Mouse (Mus musculus): ENCODE results near the gene Dusp10. TPM values are rescaled to one million over a fixed set of nuclear protein-coding genes. Genes with fewer than 3 reads are reported as not detected.

Gene Dusp10
- polyA plus RNA-seq, 1 experiment from 2014 or later = 13.0 TPM

GRCm38 (mm10) chr1:184004311-184004710 is 8.8 kb upstream of the Dusp10 start:
- H3K27me3 ChIP-seq (replicated peaks; ENCODE audit: control insufficient read depth, insufficient read depth, low read length) = no peaks in the 10 kb centered on the region
- H3K27ac ChIP-seq (ENCODE audit: low read depth) = no peak overlapping the region
- H3K9ac ChIP-seq (ENCODE audit: low read length) = no peak overlapping the region
- no peaks in the 10 kb centered on the region for H3K9me3 ChIP-seq (ENCODE audit: control insufficient read depth, low read length)
- 28% methylated on average over 2 of the region's 2 CpGs for WGBS
- H3K4me2 ChIP-seq (ENCODE audit: low read length) = no peak overlapping the region
- no peak for DNase-seq (ENCODE audit: low spot score)
- no peak for ATAC-seq (replicated peaks; ENCODE audit: low FRiP score, low TSS enrichment, low read depth)
- H3K36me3 ChIP-seq (ENCODE audit: control insufficient read depth, insufficient read depth, low read length) = no peaks in the 10 kb centered on the region
- no peak overlapping the region for H3K4me3 ChIP-seq (ENCODE audit: low read depth, low read length)
- H3K4me1 ChIP-seq (replicated peaks; ENCODE audit: control insufficient read depth, insufficient read depth, low read length) = no peaks in the 10 kb centered on the region

GRCm38 (mm10) chr1:184005315-184006058 is 7.6 kb upstream of the Dusp10 start:
- 49% methylated on average over 6 of the region's 6 CpGs for WGBS
- Histone ChIP-seq H3K9me3 (ENCODE audit: control insufficient read depth, low read length) (no peaks in the 10 kb centered on the region), H3K9ac (ENCODE audit: low read length) (no peak overlapping the region), H3K36me3 (ENCODE audit: control insufficient read depth, insufficient read depth, low read length) (no peaks in the 10 kb centered on the region), H3K4me2 (ENCODE audit: low read length) (no peak overlapping the region), H3K4me1 (replicated peaks; ENCODE audit: control insufficient read depth, insufficient read depth, low read length) (no peaks in the 10 kb centered on the region), H3K4me3 (ENCODE audit: low read depth, low read length) (no peak overlapping the region), H3K27ac (ENCODE audit: low read depth) (no peak overlapping the region), H3K27me3 (replicated peaks; ENCODE audit: control insufficient read depth, insufficient read depth, low read length) (no peaks in the 10 kb centered on the region)
- no peak for ATAC-seq (replicated peaks; ENCODE audit: low FRiP score, low TSS enrichment, low read depth)
- DNase-seq (ENCODE audit: low spot score) = no peak

- Histone ChIP-seq H3K4me1 (replicated peaks; ENCODE audit: control insufficient read depth, insufficient read depth, low read length) (no peaks in the 10 kb centered on the region), H3K27ac (ENCODE audit: low read depth) (no peak overlapping the region), H3K4me3 (ENCODE audit: low read depth, low read length) (no peak overlapping the region), H3K9ac (ENCODE audit: low read length) (no peak overlapping the region), H3K36me3 (ENCODE audit: control insufficient read depth, insufficient read depth, low read length) (no peaks in the 10 kb centered on the region), H3K9me3 (ENCODE audit: control insufficient read depth, low read length) (no peaks in the 10 kb centered on the region), H3K4me2 (ENCODE audit: low read length) (no peak overlapping the region), H3K27me3 (replicated peaks; ENCODE audit: control insufficient read depth, insufficient read depth, low read length) (no peaks in the 10 kb centered on the region)
- ATAC-seq (replicated peaks; ENCODE audit: low FRiP score, low TSS enrichment, low read depth) = no peak
- no peak for DNase-seq (ENCODE audit: low spot score)
Measured at GRCm38 (mm10) chr1:184006086-184006485, 7.0 kb upstream of the Dusp10 start.

GRCm38 (mm10) chr1:184011311-184011710 is 1.8 kb upstream of the Dusp10 start:
- Histone ChIP-seq H3K27me3 (replicated peaks; ENCODE audit: control insufficient read depth, insufficient read depth, low read length) (no peaks in the 10 kb centered on the region), H3K4me3 (ENCODE audit: low read depth, low read length) (no peak overlapping the region), H3K4me1 (replicated peaks; ENCODE audit: control insufficient read depth, insufficient read depth, low read length) (no peaks in the 10 kb centered on the region), H3K9ac (ENCODE audit: low read length) (no peak overlapping the region), H3K9me3 (ENCODE audit: control insufficient read depth, low read length) (no peaks in the 10 kb centered on the region), H3K27ac (ENCODE audit: low read depth) (no peak overlapping the region), H3K4me2 (ENCODE audit: low read length) (no peak overlapping the region), H3K36me3 (ENCODE audit: control insufficient read depth, insufficient read depth, low read length) (no peaks in the 10 kb centered on the region)
- 95% methylated on average over 6 of the region's 6 CpGs for WGBS
- DNase-seq (ENCODE audit: low spot score) (no peak), ATAC-seq (replicated peaks; ENCODE audit: low FRiP score, low TSS enrichment, low read depth) (no peak)

- no peak overlapping the region for H3K9ac ChIP-seq (ENCODE audit: low read length)
- H3K4me1 ChIP-seq (replicated peaks; ENCODE audit: control insufficient read depth, insufficient read depth, low read length) = 0 out of 2 replicates have a peak, but pooled peaks cover under 1% of the 10 kb centered on the region
- no peaks in the 10 kb centered on the region for H3K36me3 ChIP-seq (ENCODE audit: control insufficient read depth, insufficient read depth, low read length)
- H3K27me3 ChIP-seq (replicated peaks; ENCODE audit: control insufficient read depth, insufficient read depth, low read length) = no peaks in the 10 kb centered on the region
- no peak overlapping the region for H3K4me2 ChIP-seq (ENCODE audit: low read length)
- 86% methylated on average over 3 of the region's 3 CpGs for WGBS
- DNase-seq (ENCODE audit: low spot score) (no peak), ATAC-seq (replicated peaks; ENCODE audit: low FRiP score, low TSS enrichment, low read depth) (no peak)
- no peak overlapping the region for H3K27ac ChIP-seq (ENCODE audit: low read depth)
- H3K9me3 ChIP-seq (ENCODE audit: control insufficient read depth, low read length) = no peaks in the 10 kb centered on the region
- no peak overlapping the region for H3K4me3 ChIP-seq (ENCODE audit: low read depth, low read length)
Measured at GRCm38 (mm10) chr1:184014091-184014490, 989 bp downstream of the Dusp10 start.

GRCm38 (mm10) chr1:184015995-184016730 is 3.1 kb downstream of the Dusp10 start:
- Histone ChIP-seq H3K27me3 (replicated peaks; ENCODE audit: control insufficient read depth, insufficient read depth, low read length) (no peaks in the 10 kb centered on the region), H3K36me3 (ENCODE audit: control insufficient read depth, insufficient read depth, low read length) (no peaks in the 10 kb centered on the region), H3K4me1 (replicated peaks; ENCODE audit: control insufficient read depth, insufficient read depth, low read length) (0 out of 2 replicates have a peak, but pooled peaks cover 5% of the 10 kb centered on the region), H3K4me3 (ENCODE audit: low read depth, low read length) (no peak overlapping the region), H3K4me2 (ENCODE audit: low read length) (no peak overlapping the region), H3K9me3 (ENCODE audit: control insufficient read depth, low read length) (no peaks in the 10 kb centered on the region), H3K9ac (ENCODE audit: low read length) (no peak overlapping the region), H3K27ac (ENCODE audit: low read depth) (no peak overlapping the region)
- no peak for ATAC-seq (replicated peaks; ENCODE audit: low FRiP score, low TSS enrichment, low read depth)
- no peak for DNase-seq (ENCODE audit: low spot score)
- 67% methylated on average over 10 of the region's 10 CpGs for WGBS

GRCm38 (mm10) chr1:184017606-184018005 is 4.5 kb downstream of the Dusp10 start:
- Histone ChIP-seq H3K27ac (ENCODE audit: low read depth) (no peak overlapping the region), H3K27me3 (replicated peaks; ENCODE audit: control insufficient read depth, insufficient read depth, low read length) (no peaks in the 10 kb centered on the region), H3K4me2 (ENCODE audit: low read length) (no peak overlapping the region), H3K4me1 (replicated peaks; ENCODE audit: control insufficient read depth, insufficient read depth, low read length) (0 out of 2 replicates have a peak, but pooled peaks cover 5% of the 10 kb centered on the region), H3K36me3 (ENCODE audit: control insufficient read depth, insufficient read depth, low read length) (no peaks in the 10 kb centered on the region), H3K4me3 (ENCODE audit: low read depth, low read length) (no peak overlapping the region), H3K9me3 (ENCODE audit: control insufficient read depth, low read length) (no peaks in the 10 kb centered on the region), H3K9ac (ENCODE audit: low read length) (no peak overlapping the region)
- ATAC-seq (replicated peaks; ENCODE audit: low FRiP score, low TSS enrichment, low read depth) = no peak
- no peak for DNase-seq (ENCODE audit: low spot score)
- WGBS = 87% methylated on average over 2 of the region's 2 CpGs

GRCm38 (mm10) chr1:184019042-184019721 is 6.1 kb downstream of the Dusp10 start:
- Histone ChIP-seq H3K4me1 (replicated peaks; ENCODE audit: control insufficient read depth, insufficient read depth, low read length) (0 out of 2 replicates have a peak, but pooled peaks cover 5% of the 10 kb centered on the region), H3K9me3 (ENCODE audit: control insufficient read depth, low read length) (no peaks in the 10 kb centered on the region), H3K36me3 (ENCODE audit: control insufficient read depth, insufficient read depth, low read length) (no peaks in the 10 kb centered on the region), H3K4me3 (ENCODE audit: low read depth, low read length) (no peak overlapping the region), H3K27me3 (replicated peaks; ENCODE audit: control insufficient read depth, insufficient read depth, low read length) (no peaks in the 10 kb centered on the region), H3K9ac (ENCODE audit: low read length) (no peak overlapping the region), H3K4me2 (ENCODE audit: low read length) (no peak overlapping the region), H3K27ac (ENCODE audit: low read depth) (no peak overlapping the region)
- no peak for DNase-seq (ENCODE audit: low spot score)
- peak; percentile 36; the same call in 1 of the 2 replicates for ATAC-seq (replicated peaks; ENCODE audit: low FRiP score, low TSS enrichment, low read depth)
- 34% methylated on average over 6 of the region's 6 CpGs for WGBS
